Mouse (Mus musculus) adrenal gland, adult (tissue): ENCODE measurements around the gene Dtnb.

Experiments used
- DNase-seq, 2 experiments: peaks; one replicate each; pipeline ENCODE4 v3.0.0; 2022 to 2023; ENCODE audit warnings: low spot score in 1 of 2; ENCODE audit not compliant: inconsistent age in 2 of 2

The Dtnb gene

GRCm38 (mm10) chr12:3799551-3799950, 227.4 kb downstream of the Dtnb start:
- DNase-seq: no peak

DNA sequence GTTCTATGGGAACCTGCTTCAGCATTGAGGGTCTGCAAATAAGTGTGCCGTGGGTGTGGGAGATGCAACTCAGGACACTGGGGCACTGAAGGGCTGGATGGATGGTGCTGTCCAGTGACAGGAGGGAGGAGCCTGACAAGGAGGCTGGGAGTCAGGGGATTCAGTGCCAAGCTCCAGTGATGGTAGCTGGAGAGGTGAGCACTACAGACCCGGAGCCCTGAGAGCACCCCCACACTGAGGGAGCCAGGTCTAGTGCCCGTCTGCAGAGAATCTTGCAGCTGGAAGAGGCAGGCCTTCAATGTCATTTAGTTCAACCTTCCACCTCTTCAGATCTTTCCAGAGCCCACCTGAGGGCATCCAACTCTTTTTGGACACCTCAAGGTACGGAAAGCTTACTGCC, 233.7 kb downstream of the Dtnb start, which contains the start of gene Dnmt3a:
Gene Dnmt3a, plus strand, starts transcription at position 156 of the 400 bp plus-strand sequence.
- DNase-seq: no peak

- peak; percentile 86 to 89 for DNase-seq
Observed at GRCm38 (mm10) chr12:3806271-3806684, 234.1 kb downstream of the Dtnb start.

DNA sequence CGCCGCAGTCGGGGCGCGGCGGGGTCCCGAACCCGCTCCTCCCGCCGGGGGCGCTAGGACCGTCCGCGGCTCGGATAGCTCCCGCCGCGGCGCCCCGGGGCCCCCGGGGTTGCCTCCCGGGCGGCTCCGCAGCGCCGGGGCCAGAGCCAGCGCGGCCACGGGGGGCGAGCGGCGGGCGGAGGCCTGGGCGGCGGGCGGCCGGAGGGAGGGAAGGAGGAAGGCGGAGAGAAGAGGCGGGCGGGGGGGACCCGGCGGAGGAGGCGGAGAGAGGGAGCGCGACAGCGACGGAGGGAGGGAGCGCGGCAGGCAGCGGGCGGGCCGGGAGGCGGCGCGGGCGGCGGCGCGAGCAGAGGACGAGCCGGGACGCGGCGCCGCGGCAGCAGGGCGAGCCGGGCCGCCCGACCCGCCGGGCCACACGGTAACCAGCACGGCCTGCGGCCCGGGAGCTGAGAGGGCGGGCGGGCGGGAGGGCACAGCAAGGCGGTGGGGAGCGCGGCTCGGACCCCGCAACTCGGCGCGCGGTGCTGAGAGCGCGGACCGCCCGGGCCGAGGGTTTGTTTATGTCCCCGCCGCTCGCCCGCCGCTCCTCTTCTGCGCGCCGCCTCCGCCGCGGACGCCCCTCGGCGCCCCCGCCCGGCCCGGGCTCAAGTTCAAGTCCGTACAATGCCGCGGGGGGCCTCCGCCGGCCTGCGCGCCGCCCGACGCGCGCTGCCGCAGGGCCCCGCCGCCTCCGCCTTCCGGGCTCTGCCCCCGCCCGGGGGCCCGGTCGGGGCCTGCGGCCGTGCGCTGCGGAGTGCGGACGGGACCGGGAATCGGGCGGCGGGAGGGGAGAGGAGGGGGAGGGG, 234.7 kb downstream of the Dtnb start:
- peak; percentile 86 to 91 for DNase-seq

DNA sequence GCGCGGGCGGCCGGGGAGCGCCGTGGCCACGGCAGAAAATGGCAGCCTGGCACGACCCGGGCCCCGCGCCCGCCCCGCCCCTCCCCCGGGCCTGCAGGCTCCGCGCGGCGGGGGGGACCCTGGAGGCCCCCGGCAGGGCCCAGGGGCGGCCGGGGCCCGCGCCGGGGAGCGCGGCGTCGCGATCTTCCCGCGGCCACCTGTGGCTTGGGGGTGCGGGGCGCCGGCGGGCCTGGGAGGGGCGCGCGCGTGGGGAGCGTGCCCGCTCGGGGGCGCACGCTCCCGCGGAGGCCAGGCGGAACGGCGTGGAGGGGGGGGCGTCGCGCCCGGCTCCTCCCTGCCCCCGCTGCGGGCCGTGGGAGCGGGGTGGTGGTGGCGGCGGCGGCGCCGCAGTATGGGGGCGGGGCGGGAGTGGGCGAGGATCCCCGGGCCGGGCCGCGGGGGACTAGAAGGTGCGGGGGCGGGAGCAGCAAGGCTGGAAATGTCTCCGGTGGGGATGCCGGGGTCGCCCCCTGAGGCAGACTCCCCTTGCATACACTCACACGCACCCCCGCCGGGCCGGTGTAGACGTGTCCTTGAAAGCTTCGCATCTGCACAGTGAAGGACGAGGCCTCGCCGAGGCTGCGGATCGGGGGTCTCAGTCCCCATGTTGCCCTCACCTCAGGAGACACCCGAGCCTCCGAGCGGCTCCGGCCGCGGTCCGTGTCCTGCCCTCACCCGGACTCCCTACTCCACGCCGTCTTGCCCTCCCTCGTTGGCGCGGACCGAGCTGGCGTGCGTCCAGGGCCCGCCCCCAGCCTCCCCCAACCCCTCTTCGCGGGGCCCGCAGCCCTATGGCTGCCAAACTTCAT, 235.6 kb downstream of the Dtnb start:
- peak; percentile 80 to 90 for DNase-seq

GRCm38 (mm10) chr12:3808396-3808981, 236.3 kb downstream of the Dtnb start:
- DNase-seq: peak; percentile 79 to 86

DNA sequence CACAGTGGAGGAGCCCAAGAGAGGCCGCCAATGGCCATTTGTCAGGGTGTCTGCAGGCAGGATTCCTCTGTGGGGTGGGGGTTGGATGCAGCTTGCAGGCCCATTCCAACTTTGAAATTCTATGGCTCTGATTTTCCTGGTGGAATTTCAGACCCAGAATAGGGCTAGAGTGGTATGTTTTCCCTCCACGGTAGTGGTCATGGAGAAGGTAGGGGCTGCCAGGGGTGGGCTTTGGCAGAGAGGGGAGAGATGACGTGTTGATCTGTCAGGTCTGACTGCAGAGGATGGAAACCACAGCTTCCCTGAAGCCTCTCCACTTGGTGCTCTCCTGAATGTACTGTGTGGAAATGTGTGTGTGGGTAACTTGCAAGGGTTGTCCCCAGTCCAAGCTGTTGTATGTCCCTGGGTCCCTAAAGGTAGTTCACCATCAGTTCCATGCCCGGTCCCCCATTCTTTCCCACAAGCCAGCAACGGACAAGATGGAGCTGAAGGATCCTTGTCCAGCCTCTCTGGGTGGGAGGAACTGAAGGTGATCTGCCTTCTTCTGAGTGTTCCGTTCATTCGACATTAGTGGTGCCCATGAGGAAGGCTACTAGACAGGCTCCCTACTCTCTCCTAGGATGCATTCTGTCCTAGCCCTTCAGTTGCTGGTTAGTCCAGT, 237.5 kb downstream of the Dtnb start:
- peak in 1 of 2 experiments; percentile 60 for DNase-seq

- peak in 1 of 2 experiments; percentile 43 for DNase-seq
Observed at GRCm38 (mm10) chr12:3810455-3810854, 238.3 kb downstream of the Dtnb start.

- DNase-seq: peak in 1 of 2 experiments; percentile 72
Observed at GRCm38 (mm10) chr12:3811596-3811995, 239.4 kb downstream of the Dtnb start.

GRCm38 (mm10) chr12:3812251-3812650, 240.1 kb downstream of the Dtnb start:
- no peak for DNase-seq

- DNase-seq: peak in 1 of 2 experiments; percentile 56
Observed at GRCm38 (mm10) chr12:3813138-3813537, 241.0 kb downstream of the Dtnb start.

DNA sequence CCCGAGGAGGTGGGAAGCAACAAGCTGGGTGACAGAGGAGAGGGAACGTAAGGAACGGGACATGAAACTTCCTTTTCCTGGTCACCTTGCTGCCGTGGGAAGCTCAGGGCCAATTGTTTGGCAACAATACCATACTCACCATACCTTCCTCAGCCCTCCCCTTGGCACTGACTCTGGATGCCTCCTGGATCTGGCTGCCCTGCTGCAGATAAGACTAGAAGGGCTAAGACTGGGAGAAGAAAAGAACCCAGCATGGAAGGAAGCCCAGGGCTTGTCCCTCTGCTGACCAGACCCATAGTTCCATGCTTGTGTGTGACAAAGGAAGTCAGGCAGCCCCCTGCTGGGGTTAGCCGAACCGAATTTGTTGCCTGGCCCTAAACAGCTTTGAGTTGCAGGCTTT, 243.2 kb downstream of the Dtnb start:
- peak in 1 of 2 experiments; percentile 56 for DNase-seq

DNA sequence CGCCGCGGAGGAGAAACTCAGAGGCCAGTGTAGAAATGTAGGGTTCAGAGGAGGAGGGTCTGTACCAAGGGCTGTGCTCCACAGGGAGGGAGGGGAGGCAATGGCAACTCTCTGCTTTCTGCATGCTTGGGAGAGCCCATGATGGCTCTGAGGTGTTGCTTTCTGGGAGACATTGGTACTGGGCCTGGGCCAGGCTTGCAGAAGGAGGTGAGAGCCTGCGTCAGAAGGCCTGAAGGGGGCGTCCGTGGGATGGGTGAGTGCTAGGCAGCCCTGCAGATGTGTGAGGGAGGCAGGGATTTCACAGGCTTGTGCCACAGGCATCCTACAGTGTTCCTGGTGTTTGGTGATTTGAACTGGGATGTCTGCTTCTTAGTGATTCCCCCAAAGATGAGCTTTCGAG, 244.9 kb downstream of the Dtnb start:
- DNase-seq: peak in 1 of 2 experiments; percentile 60

DNA sequence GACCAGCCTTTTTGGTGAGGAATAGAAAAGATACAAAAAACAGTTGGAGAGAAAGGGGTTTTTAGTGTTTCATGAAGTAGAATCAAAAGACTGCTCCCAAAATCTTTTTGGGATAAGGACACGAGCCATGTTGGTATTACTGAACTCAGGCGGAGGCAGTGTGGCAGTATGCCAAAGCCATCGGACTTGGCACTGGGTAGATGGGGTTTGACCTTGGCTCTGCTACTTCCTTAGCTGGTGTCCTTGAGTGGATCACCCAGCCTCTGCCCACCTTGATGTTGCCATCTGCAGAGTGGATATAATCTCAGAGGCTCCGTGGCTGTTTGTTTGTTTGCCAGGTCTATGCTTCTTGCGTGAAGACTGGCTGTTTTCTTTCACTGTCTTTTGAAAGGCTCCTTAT, 245.4 kb downstream of the Dtnb start:
- peak; percentile 84 to 92 for DNase-seq

- peak in 1 of 2 experiments; percentile 61 for DNase-seq
Observed at GRCm38 (mm10) chr12:3819899-3820298, 247.7 kb downstream of the Dtnb start.

DNA sequence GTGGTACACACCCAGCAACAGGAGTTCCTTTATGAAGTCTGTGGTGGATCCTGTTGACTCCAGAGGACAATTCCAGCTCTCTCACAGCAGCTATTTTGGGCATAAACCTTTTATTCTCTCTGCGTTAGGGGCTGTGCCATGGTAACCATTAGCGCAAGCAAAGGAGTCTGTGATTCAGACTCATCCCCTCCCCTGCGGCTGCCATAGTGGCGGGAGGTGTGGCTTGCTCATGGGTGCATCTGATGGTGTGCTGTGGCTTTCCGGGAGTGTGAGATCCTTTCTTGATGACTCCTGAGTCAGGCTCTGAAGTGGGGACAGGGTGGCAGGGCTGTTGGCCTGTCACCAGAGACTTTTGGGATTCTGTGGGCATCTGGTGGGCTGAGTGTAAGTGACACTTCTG, 251.2 kb downstream of the Dtnb start:
- DNase-seq: peak in 1 of 2 experiments; percentile 54

- DNase-seq: peak in 1 of 2 experiments; percentile 77
Observed at GRCm38 (mm10) chr12:3824906-3825713, 252.9 kb downstream of the Dtnb start.

DNA sequence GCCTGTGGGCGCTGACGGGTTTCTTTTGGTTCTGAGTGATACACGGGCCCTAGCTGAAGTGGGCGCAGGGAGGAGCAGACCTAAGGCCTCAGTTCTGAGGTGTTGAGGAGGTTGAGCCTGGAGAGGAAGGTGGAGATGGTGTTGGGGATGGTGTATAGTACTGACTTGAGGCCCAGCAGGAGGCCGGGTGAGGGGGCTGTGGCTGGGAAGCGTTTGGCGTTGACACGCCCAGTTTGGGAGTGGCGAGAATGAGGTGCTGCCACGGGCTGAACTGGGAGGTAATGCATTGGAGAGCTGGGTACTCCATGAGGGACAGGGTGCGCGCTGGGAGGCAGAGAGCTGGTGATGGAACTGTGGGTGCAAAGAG, 253.5 kb downstream of the Dtnb start:
- DNase-seq: no peak

GRCm38 (mm10) chr12:3827771-3828170, 255.6 kb downstream of the Dtnb start:
- DNase-seq: no peak
